Mouse (Mus musculus) testis, adult 2 months (tissue): ENCODE results near the gene Mymx. TPM values are rescaled to one million over a fixed set of nuclear protein-coding genes. Genes with fewer than 3 reads are reported as not detected.

Source experiments
- H3K27ac ChIP-seq: fragments of 200-500 bp; 2 replicates; pipeline ENCODE4 v1.5.1; 2012; ENCODE audit warnings: low read depth, low read length; ENCODE audit not compliant: control insufficient read depth, insufficient read depth
- H3K27me3 ChIP-seq: fragments of 200-500 bp; 2 replicates; pipeline ENCODE4 v1.6.1; 2012; ENCODE audit warnings: mild to moderate bottlenecking, low read length, moderate library complexity; ENCODE audit not compliant: control insufficient read depth, insufficient read depth
- H3K36me3 ChIP-seq: fragments of 200-500 bp; 2 replicates; pipeline ENCODE4 v1.6.1; 2012; ENCODE audit warnings: mild to moderate bottlenecking, low read length; ENCODE audit not compliant: control insufficient read depth, insufficient read depth
- H3K4me1 ChIP-seq: fragments of 200-500 bp; 2 replicates; pipeline ENCODE4 v1.6.1; 2012; ENCODE audit warnings: low read length; ENCODE audit not compliant: control insufficient read depth, insufficient read depth
- H3K4me3 ChIP-seq: fragments of 200-500 bp; 2 replicates; pipeline ENCODE4 v1.5.1; 2012; ENCODE audit warnings: low read depth, mild to moderate bottlenecking, low read length, moderate library complexity, mixed read lengths; ENCODE audit not compliant: control insufficient read depth
- CTCF ChIP-seq: fragments of 200-500 bp; IDR thresholded peaks from 2 replicates; pipeline ENCODE4 v1.5.1; 2012; ENCODE audit warnings: low read depth, mild to moderate bottlenecking, inconsistent platforms, low read length, moderate library complexity; ENCODE audit not compliant: control insufficient read depth, insufficient read depth, insufficient replicate concordance
- POLR2A ChIP-seq: fragments of 200-500 bp; IDR thresholded peaks from 2 replicates; pipeline ENCODE4 v1.6.1; 2012; ENCODE audit warnings: low read depth, mild to moderate bottlenecking, inconsistent platforms, low read length, moderate library complexity; ENCODE audit not compliant: control insufficient read depth
- polyA plus RNA-seq: library from polyadenylated mRNA; depleted of rRNA; stranded (reverse); fragments of >200 nt; gene quantifications from 2 replicates; pipeline ENCODE4 v1.2.3, GENCODE M21; 2012

Gene Mymx
- polyA plus RNA-seq, 1 experiment, result 3.4 TPM

- H3K4me3 ChIP-seq, result 0 out of 2 replicates have a peak overlapping the region, but pooled peaks have one; percentile 16
- peaks cover 30% of the 10 kb centered on the region for H3K4me1 ChIP-seq
- no peaks in the 10 kb centered on the region for H3K27me3 ChIP-seq
- no peak for TF ChIP-seq CTCF
- TF ChIP-seq POLR2A, result no peak
- H3K36me3 ChIP-seq, result no peaks in the 10 kb centered on the region
- H3K27ac ChIP-seq, result peak overlapping the region; percentile 55; the same call in 1 of the 2 replicates
Observed at GRCm38 (mm10) chr17:45597787-45598186, 4.1 kb downstream of the Mymx start.

GRCm38 (mm10) chr17:45596631-45597396 is 5.1 kb downstream of the Mymx start:
- peak; percentile 45; the same call in 1 of the 2 replicates for TF ChIP-seq CTCF
- no peak for TF ChIP-seq POLR2A
- Histone ChIP-seq H3K4me3 (peak overlapping the region; percentile 95), H3K27ac (peak overlapping the region; percentile 89), H3K36me3 (no peaks in the 10 kb centered on the region), H3K4me1 (peaks cover 29% of the 10 kb centered on the region), H3K27me3 (no peaks in the 10 kb centered on the region)

GRCm38 (mm10) chr17:45595736-45596390 is 6.0 kb downstream of the Mymx start:
- TF ChIP-seq CTCF (no peak), POLR2A (no peak)
- Histone ChIP-seq H3K27ac (peak overlapping the region; percentile 92), H3K4me3 (peak overlapping the region; percentile 95), H3K36me3 (no peaks in the 10 kb centered on the region), H3K27me3 (no peaks in the 10 kb centered on the region), H3K4me1 (peaks cover 29% of the 10 kb centered on the region)

- H3K27me3 ChIP-seq, result no peaks in the 10 kb centered on the region
- H3K4me3 ChIP-seq, result peak overlapping the region; percentile 95
- TF ChIP-seq POLR2A (no peak; the same call in 1 of the 2 replicates), CTCF (no peak)
- H3K36me3 ChIP-seq, result no peaks in the 10 kb centered on the region
- H3K4me1 ChIP-seq, result peaks cover 34% of the 10 kb centered on the region
- peak overlapping the region; percentile 92 for H3K27ac ChIP-seq
Observed at GRCm38 (mm10) chr17:45594881-45595735, 6.8 kb downstream of the Mymx start.

- Histone ChIP-seq H3K27ac (peak overlapping the region; percentile 92), H3K4me1 (peaks cover 32% of the 10 kb centered on the region), H3K36me3 (no peaks in the 10 kb centered on the region), H3K4me3 (peak overlapping the region; percentile 95), H3K27me3 (no peaks in the 10 kb centered on the region)
- no peak for TF ChIP-seq CTCF
- no peak for TF ChIP-seq POLR2A
Observed at GRCm38 (mm10) chr17:45594195-45594594, 7.7 kb downstream of the Mymx start.

- Histone ChIP-seq H3K4me1 (peaks cover 32% of the 10 kb centered on the region), H3K36me3 (no peaks in the 10 kb centered on the region), H3K4me3 (peak overlapping the region; percentile 95), H3K27me3 (no peaks in the 10 kb centered on the region), H3K27ac (peak overlapping the region; percentile 50)
- TF ChIP-seq POLR2A (no peak), CTCF (no peak)
Observed at GRCm38 (mm10) chr17:45593479-45593878, 8.4 kb downstream of the Mymx start.
